Mouse (Mus musculus) telencephalon, adult 2 months (tissue): ENCODE data around the gene Olfr952.

Source experiments
- DNase-seq: peaks from one replicate; pipeline ENCODE4 v3.0.0-alpha.2; 2011; ENCODE audit warnings: low read depth, low spot score

Gene Olfr952

GRCm38 (mm10) chr9:39427048-39427447 lies at the start of gene Olfr952:
Gene Olfr952, minus strand, starts transcription at chr9:39427148.
- no peak for DNase-seq

GRCm38 (mm10) chr9:39471844-39472243 lies 44.9 kb upstream of the Olfr952 start, which contains the start of gene Olfr955:
Gene Olfr955, minus strand, starts transcription at chr9:39471944.
- no peak for DNase-seq

- DNase-seq = no peak
Observed at GRCm38 (mm10) chr9:39456401-39456800, 29.5 kb upstream of the Olfr952 start, which contains the start of gene Olfr954. Gene Olfr954, plus strand, starts transcription at chr9:39456701.

GRCm38 (mm10) chr9:39387110-39387509 lies 39.8 kb downstream of the Olfr952 start, which contains the start of gene Olfr951:
Gene Olfr951, plus strand, starts transcription at chr9:39387410.
- no peak for DNase-seq
